Mouse (Mus musculus): ENCODE measurements around the gene Sesn1. TPM values are rescaled to one million over a fixed set of nuclear protein-coding genes. Genes with fewer than 3 reads are reported as not detected.
A peak's percentile ranks its signal among the peaks of the same experiment; 100 is the strongest.

Gene Sesn1
- polyA plus RNA-seq (2015; fragmentation: Nextera tagmentation; extraction: Ambion mirVana) = 36.9 and 43.2 TPM in 2 replicates

DNA sequence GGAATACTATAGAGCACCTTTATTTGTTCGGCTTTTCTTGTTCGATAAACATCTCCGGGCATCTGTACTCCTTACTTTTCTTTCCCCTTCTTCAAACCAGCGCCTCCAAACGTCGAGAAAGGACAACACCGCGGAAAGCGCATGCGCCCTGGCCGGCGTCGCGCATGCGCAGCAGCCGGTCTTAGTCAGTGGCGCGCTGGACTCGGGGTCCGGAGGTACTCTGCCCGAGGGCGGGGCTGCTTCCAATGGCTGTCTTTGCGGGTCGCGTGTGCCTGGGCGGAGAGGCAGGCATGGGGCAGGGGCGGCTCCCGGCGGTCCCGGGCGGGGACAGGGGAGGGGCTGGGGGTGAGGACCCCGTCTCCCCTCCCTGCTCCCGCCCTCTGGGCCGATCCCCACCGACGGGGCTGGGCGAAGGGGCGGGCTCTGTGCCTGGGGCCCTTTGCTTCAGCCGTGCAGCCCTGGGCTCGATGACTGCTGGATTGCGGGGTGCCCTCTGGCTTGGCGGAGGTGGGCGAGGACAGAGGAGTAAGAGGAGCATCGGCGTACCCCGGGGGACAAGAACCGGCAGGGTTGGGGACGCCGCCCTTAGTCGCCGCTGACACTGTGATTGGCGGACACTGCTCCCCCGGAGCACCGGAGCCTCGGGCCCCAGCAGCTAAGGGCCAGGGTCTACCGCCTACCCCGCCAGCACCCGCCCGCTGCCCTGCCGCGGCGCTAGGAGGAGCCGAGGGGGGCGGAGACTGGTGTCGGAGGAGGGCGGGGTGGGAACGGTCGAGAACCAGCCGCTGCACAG is at the start of gene Sesn1, which contains the start of gene Cep57l1:
TSS of gene Sesn1 (plus strand) at position 165 of the 793 bp plus-strand sequence.
TSS of gene Cep57l1 (minus strand) at position 101 of the 793 bp plus-strand sequence.
- 0 out of 2 replicates have a peak, but pooled peaks cover 3% of the 10 kb centered on the region for H3K9me3 ChIP-seq
- peak within 1 kb of the TSS; percentile 88 for H3K9ac ChIP-seq
- H3K4me1 ChIP-seq = peaks cover 25% of the 10 kb centered on the region
- WGBS = under 1% methylated on average over 67 of the region's 69 CpGs
- no peaks in the 10 kb centered on the region for H3K27me3 ChIP-seq
- H3K4me3 ChIP-seq = peak within 1 kb of the TSS; percentile 76
- H3K27ac ChIP-seq = peak within 1 kb of the TSS; percentile 96
- H3K4me2 ChIP-seq = peak within 1 kb of the TSS; percentile 78
- ATAC-seq (ENCODE audit: insufficient number of reproducible peaks, insufficient read depth, low FRiP score, low TSS enrichment, low read depth) = peak; percentile 94
- H3K36me3 ChIP-seq = no peaks in the 10 kb centered on the region

DNA sequence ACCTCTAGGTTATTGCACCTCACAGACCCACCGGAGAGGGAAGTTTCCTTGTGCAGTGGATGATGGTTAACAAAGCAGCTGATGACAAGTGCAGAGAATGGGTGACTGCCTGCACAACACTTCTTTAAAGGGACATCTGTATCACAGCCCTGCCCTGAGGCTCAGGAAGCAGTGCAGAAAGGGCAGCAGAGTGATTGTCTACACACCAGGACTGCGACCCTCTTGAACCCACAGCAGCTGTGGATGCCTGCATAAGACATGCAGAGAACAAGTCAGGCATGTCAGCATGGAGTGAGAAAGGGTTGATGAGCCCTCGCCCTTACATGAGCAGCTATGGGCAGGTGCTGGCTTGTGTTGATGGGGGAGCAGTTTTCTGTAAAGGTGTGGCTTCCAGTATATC is 48.9 kb upstream of the Sesn1 start:
- 40% methylated on average over 3 of the region's 3 CpGs for WGBS
- peaks cover 12% of the 10 kb centered on the region for H3K4me1 ChIP-seq
- H3K4me2 ChIP-seq = no peak overlapping the region
- no peaks in the 10 kb centered on the region for H3K9me3 ChIP-seq
- H3K27me3 ChIP-seq = no peaks in the 10 kb centered on the region
- H3K36me3 ChIP-seq = no peaks in the 10 kb centered on the region
- ATAC-seq (ENCODE audit: insufficient number of reproducible peaks, insufficient read depth, low FRiP score, low TSS enrichment, low read depth) = no peak
- no peak overlapping the region for H3K4me3 ChIP-seq
- no peak overlapping the region for H3K9ac ChIP-seq
- no peak overlapping the region for H3K27ac ChIP-seq

DNA sequence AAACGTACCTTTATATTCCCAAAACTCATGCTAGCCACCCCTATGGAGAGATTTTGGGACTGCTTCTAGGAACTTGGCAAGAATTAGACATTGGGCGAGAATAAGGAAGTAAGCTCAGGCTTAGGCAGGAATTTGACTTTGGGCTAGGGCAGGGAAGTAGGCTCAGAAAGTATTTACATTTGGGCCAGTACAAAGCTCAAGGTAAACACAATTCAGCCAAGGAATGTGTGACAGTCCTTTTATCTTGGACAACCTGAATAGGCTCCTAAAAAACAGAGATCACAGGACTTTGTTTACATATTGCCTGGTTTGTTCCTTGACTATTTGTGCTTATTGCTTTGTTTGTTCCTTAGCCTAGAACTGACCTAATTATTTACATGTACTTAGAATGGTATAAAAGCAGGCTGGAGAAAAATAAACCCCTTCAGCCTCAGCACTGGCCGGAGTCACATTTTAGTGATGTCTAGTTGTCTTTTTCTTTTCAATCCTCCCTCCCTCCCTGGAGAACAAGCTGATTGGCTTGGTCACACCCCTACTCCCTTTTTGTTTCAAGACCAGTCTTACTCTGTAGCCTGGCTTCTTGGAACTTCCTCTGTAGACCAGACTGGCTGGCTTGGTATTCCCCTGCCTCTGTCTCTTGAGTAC is 45.9 kb upstream of the Sesn1 start:
- no peak overlapping the region for H3K4me3 ChIP-seq
- H3K27me3 ChIP-seq = no peaks in the 10 kb centered on the region
- H3K36me3 ChIP-seq = no peaks in the 10 kb centered on the region
- H3K4me1 ChIP-seq = peaks cover 3% of the 10 kb centered on the region; the same call in 1 of the 2 replicates
- ATAC-seq (ENCODE audit: insufficient number of reproducible peaks, insufficient read depth, low FRiP score, low TSS enrichment, low read depth) = no peak
- 71% methylated on average over 3 of the region's 3 CpGs for WGBS
- H3K9ac ChIP-seq = no peak overlapping the region
- H3K9me3 ChIP-seq = no peaks in the 10 kb centered on the region
- no peak overlapping the region for H3K27ac ChIP-seq
- H3K4me2 ChIP-seq = no peak overlapping the region

DNA sequence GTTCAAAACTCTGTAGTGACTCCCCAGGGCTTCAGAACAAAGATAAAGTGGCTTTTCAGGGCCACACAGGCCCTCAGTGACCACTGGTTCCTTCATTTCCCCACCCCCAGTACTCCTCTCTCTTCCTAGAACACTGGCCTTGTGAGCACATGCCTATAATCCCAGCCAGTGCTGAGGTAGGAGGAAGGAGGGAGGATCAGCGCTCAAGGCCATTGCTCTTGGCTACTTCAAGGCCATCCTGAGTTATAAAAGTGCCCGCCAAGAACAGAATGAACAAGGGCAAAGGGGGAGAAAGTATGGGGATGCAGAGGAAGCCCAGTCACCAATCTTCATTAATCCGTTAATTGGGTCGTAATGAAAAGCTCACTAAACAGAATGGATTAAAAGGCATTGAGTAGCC is 44.1 kb upstream of the Sesn1 start:
- H3K36me3 ChIP-seq = no peaks in the 10 kb centered on the region
- H3K9ac ChIP-seq = no peak overlapping the region
- no peaks in the 10 kb centered on the region for H3K27me3 ChIP-seq
- 92% methylated on average over 4 of the region's 4 CpGs for WGBS
- ATAC-seq (ENCODE audit: insufficient number of reproducible peaks, insufficient read depth, low FRiP score, low TSS enrichment, low read depth) = no peak
- no peak overlapping the region for H3K27ac ChIP-seq
- H3K4me1 ChIP-seq = no peaks in the 10 kb centered on the region
- H3K9me3 ChIP-seq = no peaks in the 10 kb centered on the region
- no peak overlapping the region for H3K4me3 ChIP-seq
- H3K4me2 ChIP-seq = no peak overlapping the region

DNA sequence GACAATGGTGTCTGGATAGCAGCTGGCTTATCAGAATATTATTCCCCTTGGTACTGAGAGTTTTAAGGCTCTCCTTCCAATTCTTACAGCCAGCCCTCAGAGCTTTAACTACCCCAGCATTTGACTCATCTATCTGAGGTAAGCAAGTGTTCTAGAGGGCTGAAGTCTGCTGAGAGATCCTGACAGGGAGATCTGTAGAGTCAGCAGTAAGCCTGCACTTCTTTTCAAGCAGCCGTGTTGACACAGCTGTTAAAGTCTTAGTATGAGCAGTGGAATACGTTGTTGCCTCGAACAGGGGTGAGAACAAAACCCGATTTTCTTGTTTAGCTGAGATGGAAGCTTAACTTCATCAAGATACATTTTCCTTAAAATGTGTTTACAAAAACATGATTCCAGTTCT is 43.5 kb upstream of the Sesn1 start:
- 69% methylated on average over 4 of the region's 4 CpGs for WGBS

DNA sequence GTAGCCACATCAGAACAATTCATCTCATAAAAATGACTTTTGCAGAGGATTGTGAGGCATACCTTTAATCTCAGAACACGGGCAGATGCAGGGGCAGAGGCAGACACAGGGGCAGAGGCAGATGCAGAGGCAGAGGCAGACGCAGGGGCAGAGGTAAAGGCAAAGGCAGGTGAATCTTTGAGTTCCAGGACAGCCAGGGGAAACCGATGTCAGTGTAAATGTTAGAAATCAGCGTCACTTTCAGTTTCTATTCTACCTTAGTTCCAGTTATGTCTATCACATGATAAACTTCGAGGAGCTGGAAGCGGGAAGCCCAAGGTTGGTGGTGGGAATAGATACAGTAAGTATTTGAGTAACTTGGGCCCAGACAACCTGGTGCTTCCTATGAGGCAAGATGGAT is 42.5 kb upstream of the Sesn1 start:
- no peaks in the 10 kb centered on the region for H3K9me3 ChIP-seq
- no peaks in the 10 kb centered on the region for H3K27me3 ChIP-seq
- ATAC-seq (ENCODE audit: insufficient number of reproducible peaks, insufficient read depth, low FRiP score, low TSS enrichment, low read depth) = no peak
- no peaks in the 10 kb centered on the region for H3K4me1 ChIP-seq
- H3K9ac ChIP-seq = no peak overlapping the region
- no peak overlapping the region for H3K27ac ChIP-seq
- H3K4me3 ChIP-seq = no peak overlapping the region
- no peak overlapping the region for H3K4me2 ChIP-seq
- H3K36me3 ChIP-seq = no peaks in the 10 kb centered on the region
- 93% methylated on average over 6 of the region's 6 CpGs for WGBS

More for the DNA sequence above, 43.5 kb upstream of the Sesn1 start:
- no peaks in the 10 kb centered on the region for H3K27me3 ChIP-seq
- no peak for ATAC-seq (ENCODE audit: insufficient number of reproducible peaks, insufficient read depth, low FRiP score, low TSS enrichment, low read depth)
- H3K4me2 ChIP-seq = no peak overlapping the region
- no peaks in the 10 kb centered on the region for H3K4me1 ChIP-seq
- no peak overlapping the region for H3K9ac ChIP-seq
- no peak overlapping the region for H3K27ac ChIP-seq
- H3K4me3 ChIP-seq = no peak overlapping the region
- H3K9me3 ChIP-seq = no peaks in the 10 kb centered on the region
- no peaks in the 10 kb centered on the region for H3K36me3 ChIP-seq

DNA sequence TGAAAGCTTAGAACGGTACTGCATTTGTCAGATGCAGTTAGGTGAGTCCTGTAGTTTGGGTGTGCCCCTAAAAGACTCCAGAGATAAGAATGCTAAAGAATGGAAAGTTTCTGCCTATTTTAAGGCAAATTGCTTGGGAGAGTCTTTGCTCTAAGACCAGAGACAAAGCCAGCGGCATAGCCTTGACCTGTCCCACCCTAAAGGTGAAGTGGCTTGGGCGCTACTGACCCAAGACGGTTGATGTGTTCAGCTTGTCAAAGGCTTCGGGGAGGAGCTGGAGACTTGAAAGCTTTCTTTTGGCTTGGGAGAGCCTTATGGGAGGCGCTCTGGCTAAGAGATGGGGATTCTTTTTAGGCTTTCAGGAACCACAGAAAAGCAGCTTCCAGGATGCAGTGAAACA is 17.4 kb upstream of the Sesn1 start:
- ATAC-seq (ENCODE audit: insufficient number of reproducible peaks, insufficient read depth, low FRiP score, low TSS enrichment, low read depth) = no peak
- H3K27me3 ChIP-seq = no peaks in the 10 kb centered on the region
- H3K4me2 ChIP-seq = no peak overlapping the region
- no peak overlapping the region for H3K27ac ChIP-seq
- H3K4me3 ChIP-seq = no peak overlapping the region
- 93% methylated on average over 6 of the region's 6 CpGs for whole genome bisulfite sequencing
- peaks cover 26% of the 10 kb centered on the region for H3K9me3 ChIP-seq
- peaks cover 15% of the 10 kb centered on the region for H3K36me3 ChIP-seq
- H3K4me1 ChIP-seq = no peaks in the 10 kb centered on the region
- no peak overlapping the region for H3K9ac ChIP-seq

DNA sequence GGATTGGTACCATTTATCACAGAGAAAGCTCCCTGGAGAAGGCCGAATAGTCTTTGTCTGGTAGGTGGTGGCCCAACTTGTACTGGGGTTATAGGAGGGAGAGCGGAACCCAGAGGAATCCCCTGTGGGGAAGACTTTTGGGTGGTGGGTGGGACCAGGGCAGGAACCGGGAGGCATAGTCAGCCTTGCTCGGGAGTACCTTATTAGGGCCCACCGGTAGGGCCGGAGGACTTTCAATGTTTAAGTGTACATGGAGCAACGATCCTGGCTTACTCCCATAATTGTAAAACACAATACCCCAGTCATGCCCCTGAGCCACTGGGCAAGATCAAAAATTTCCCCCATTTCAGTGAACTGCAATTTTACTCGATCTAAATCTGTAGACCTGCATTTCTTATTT is 12.5 kb upstream of the Sesn1 start:
- Histone ChIP-seq H3K4me1 (no peaks in the 10 kb centered on the region), H3K9me3 (peaks cover 19% of the 10 kb centered on the region), H3K27ac (no peak overlapping the region), H3K36me3 (peaks cover 63% of the 10 kb centered on the region), H3K4me2 (no peak overlapping the region), H3K4me3 (no peak overlapping the region), H3K27me3 (no peaks in the 10 kb centered on the region), H3K9ac (no peak overlapping the region)
- WGBS = 96% methylated on average over 8 of the region's 8 CpGs
- ATAC-seq (ENCODE audit: insufficient number of reproducible peaks, insufficient read depth, low FRiP score, low TSS enrichment, low read depth) = no peak

DNA sequence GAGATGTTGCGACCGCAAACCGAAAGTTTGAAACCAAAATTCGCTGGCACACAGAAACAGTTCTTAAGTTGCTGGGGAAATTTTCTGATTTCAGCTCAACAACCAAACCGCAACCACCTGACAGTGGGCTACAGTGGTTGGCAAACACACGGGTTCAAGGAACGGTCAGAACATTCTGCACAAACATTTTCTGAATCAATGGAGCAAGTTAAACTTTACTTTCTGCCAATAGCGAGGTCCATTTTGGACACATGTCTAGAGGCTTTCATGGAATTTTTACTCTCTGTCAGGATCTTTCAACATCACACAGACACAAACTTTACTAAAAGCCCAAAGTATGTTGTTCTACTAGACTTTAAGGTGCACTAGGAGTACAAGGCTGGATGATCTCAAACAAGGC is 6.3 kb upstream of the Sesn1 start:
- Histone ChIP-seq H3K9ac (no peak overlapping the region), H3K27ac (no peak overlapping the region), H3K4me1 (no peaks in the 10 kb centered on the region), H3K9me3 (peaks cover 15% of the 10 kb centered on the region), H3K4me2 (no peak overlapping the region), H3K36me3 (peaks cover 45% of the 10 kb centered on the region), H3K4me3 (no peak overlapping the region), H3K27me3 (no peaks in the 10 kb centered on the region)
- ATAC-seq (ENCODE audit: insufficient number of reproducible peaks, insufficient read depth, low FRiP score, low TSS enrichment, low read depth) = no peak
- WGBS = 97% methylated on average over 8 of the region's 8 CpGs

DNA sequence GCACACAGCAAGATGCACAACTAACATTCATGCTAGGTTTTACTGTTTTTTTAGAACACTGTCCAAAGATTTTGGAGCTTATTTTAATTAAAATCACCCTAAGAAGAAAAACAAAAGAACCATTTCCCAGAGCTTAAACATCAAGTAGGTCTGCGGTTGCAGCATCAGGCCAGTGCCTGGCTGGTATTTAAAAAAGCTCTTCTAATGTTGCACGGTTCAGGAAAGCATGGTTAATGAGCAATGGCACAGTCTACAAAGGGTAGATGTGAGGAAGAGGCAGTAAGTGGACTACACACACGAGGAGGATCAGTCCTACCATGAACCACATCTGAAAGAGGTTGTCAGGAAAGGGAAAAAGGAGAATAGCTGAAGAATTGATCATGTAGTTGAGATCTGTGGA is 5.0 kb upstream of the Sesn1 start:
- H3K9ac ChIP-seq = no peak overlapping the region
- H3K27me3 ChIP-seq = no peaks in the 10 kb centered on the region
- ATAC-seq (ENCODE audit: insufficient number of reproducible peaks, insufficient read depth, low FRiP score, low TSS enrichment, low read depth) = no peak
- H3K9me3 ChIP-seq = peaks cover 15% of the 10 kb centered on the region
- no peak overlapping the region for H3K4me3 ChIP-seq
- no peak overlapping the region for H3K27ac ChIP-seq
- H3K4me1 ChIP-seq = no peaks in the 10 kb centered on the region
- peaks cover 34% of the 10 kb centered on the region for H3K36me3 ChIP-seq
- H3K4me2 ChIP-seq = no peak overlapping the region
- WGBS = 86% methylated on average over 3 of the region's 3 CpGs

DNA sequence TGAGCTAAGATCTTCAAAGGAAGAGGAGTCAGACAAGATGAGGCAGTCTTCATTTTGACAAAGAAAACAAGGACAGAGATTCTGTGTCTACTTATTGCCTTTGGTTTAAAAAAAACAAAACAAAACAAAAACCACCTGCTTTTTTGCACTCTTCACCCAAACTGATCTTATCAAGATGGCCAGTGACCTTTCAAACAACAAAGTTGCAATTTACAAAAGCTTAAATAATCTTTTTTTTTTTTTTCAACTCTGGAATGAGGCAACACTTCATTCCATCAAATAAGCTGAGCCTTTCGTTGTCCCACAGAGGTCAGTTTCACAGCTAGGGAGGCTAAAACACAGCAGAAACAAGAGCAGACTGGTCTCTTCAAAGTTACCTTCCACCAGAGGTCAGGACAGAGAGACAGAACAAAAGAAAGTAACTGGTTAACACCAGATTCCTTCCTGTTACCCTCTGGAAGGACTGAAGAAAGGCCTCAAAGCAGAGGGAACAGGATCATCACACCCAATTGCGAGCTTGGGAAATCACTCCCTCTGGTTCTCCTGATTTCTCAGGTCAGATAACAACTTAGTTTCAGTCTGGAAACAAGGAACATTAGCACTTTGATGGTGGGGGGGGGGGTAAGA is 3.9 kb upstream of the Sesn1 start:
- H3K9ac ChIP-seq = no peak overlapping the region
- H3K9me3 ChIP-seq = peaks cover 15% of the 10 kb centered on the region
- 76% methylated on average over 2 of the region's 2 CpGs for WGBS
- H3K27me3 ChIP-seq = no peaks in the 10 kb centered on the region
- no peak overlapping the region for H3K27ac ChIP-seq
- no peaks in the 10 kb centered on the region for H3K4me1 ChIP-seq
- no peak for ATAC-seq (ENCODE audit: insufficient number of reproducible peaks, insufficient read depth, low FRiP score, low TSS enrichment, low read depth)
- H3K4me3 ChIP-seq = no peak overlapping the region
- H3K4me2 ChIP-seq = no peak overlapping the region
- peaks cover 22% of the 10 kb centered on the region for H3K36me3 ChIP-seq
